26 mouse cellular contexts compared by ENCODE assay signal in the genomic region with DNA sequence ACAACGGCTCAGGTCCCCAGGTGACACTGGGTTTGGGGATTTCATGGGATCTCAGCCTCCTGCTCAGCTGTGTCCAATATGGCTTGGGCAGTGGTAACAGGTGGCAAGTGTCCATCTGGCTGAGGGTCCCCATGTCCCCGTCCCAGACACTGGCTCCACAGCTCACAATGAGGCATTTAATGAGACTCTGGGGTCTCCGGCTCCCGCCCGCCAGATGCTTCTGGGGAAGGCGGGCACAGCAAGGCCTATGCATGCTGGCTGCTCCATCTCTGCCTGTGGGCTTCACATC. TPM values are rescaled to one million over a fixed set of nuclear protein-coding genes. Genes with fewer than 3 reads are reported as not detected.
A peak's percentile ranks its signal among the peaks of the same experiment; 100 is the strongest.
DNase-seq lines count a peak whose midpoint lies in the region; ATAC-seq and TF ChIP-seq lines count a peak whose summit lies in the region.
"Had no signal": no experiment of that assay in that cellular context is flagged by ENCODE, and none has a peak within 500 bp of the region (broad histone marks: within the 10 kb centered on the region; RNA-seq: fewer than 3 reads in every experiment).

No protein-coding gene starts in this region.

- WGBS in hindbrain, embryonic 11.5 days = 74% methylated on average over 6 of the region's 6 CpGs
- WGBS in hindbrain, embryonic 10.5 days = 82% methylated on average over 6 of the region's 6 CpGs
- WGBS in liver, embryonic 15.5 days (ENCODE audit: insufficient replicate concordance) = 88% methylated on average over 6 of the region's 6 CpGs
- 89% methylated on average over 6 of the region's 6 CpGs for WGBS in liver, postnatal 0 days (ENCODE audit: insufficient replicate concordance)
- 88% methylated on average over 6 of the region's 6 CpGs for WGBS in bone marrow, adult 2 months
- WGBS in small intestine, adult 2 months = 90% methylated on average over 6 of the region's 6 CpGs

- no peak for TF ChIP-seq EP300 in liver, postnatal 0 days (IDR thresholded peaks at IDR 0.05; ENCODE audit: low read depth)

- H3K9ac ChIP-seq in hindbrain, embryonic 11.5 days (ENCODE audit: low read depth, low read length) = no peak overlapping the region
- no peak overlapping the region for H3K9ac ChIP-seq in liver, embryonic 15.5 days
- H3K9ac ChIP-seq in liver, postnatal 0 days (replicated peaks) = no peak overlapping the region
- H3K9ac ChIP-seq: embryonic facial prominence, embryonic 13.5 days; forebrain, postnatal 0 days; heart, embryonic 12.5 days; intestine, embryonic 15.5 days; lung, embryonic 14.5 days; neural tube, embryonic 13.5 days had no signal

- ATAC-seq in hindbrain, embryonic 11.5 days (ENCODE audit: low FRiP score) = no peak
- no peak for ATAC-seq in liver, embryonic 15.5 days (ENCODE audit: insufficient read depth)
- no peak for ATAC-seq in liver, postnatal 0 days
- ATAC-seq: CD4-positive, CD25-positive, alpha-beta regulatory T cell, adult 4 months; forebrain, postnatal 0 days; hindbrain, postnatal 0 days; intestine, embryonic 15.5 days had no signal

- H3K27ac ChIP-seq in hindbrain, embryonic 11.5 days (ENCODE audit: low read depth, low read length) = no peak overlapping the region
- no peak overlapping the region for H3K27ac ChIP-seq in hindbrain, embryonic 10.5 days
- H3K27ac ChIP-seq in liver, embryonic 15.5 days (replicated peaks) = peak overlapping the region; percentile 96
- H3K27ac ChIP-seq in liver, postnatal 0 days (ENCODE audit: low read depth) = no peak overlapping the region
- peak overlapping the region; percentile 30; the same call in 1 of the 2 replicates for H3K27ac ChIP-seq in bone marrow, adult 2 months (ENCODE audit: control insufficient read depth, insufficient read depth, low read depth, low read length, poor library complexity)
- H3K27ac ChIP-seq in small intestine, adult 2 months (ENCODE audit: insufficient read depth, low read depth, low read length) = peak overlapping the region; percentile 55; the same call in 1 of the 2 replicates
- H3K27ac ChIP-seq: embryonic facial prominence, embryonic 13.5 days; heart, adult 2 months; hindbrain, postnatal 0 days; intestine, embryonic 15.5 days; kidney, postnatal 0 days had no signal

- H3K36me3 ChIP-seq in hindbrain, embryonic 11.5 days (ENCODE audit: control insufficient read depth, insufficient read depth, low read length) = peaks cover 31% of the 10 kb centered on the region
- peaks cover 72% of the 10 kb centered on the region for H3K36me3 ChIP-seq in hindbrain, embryonic 10.5 days
- peaks cover 89% of the 10 kb centered on the region for H3K36me3 ChIP-seq in liver, embryonic 15.5 days (replicated peaks)
- H3K36me3 ChIP-seq in liver, postnatal 0 days (replicated peaks; ENCODE audit: insufficient read depth, low read length) = peaks cover 79% of the 10 kb centered on the region
- peaks cover 47% of the 10 kb centered on the region for H3K36me3 ChIP-seq in small intestine, adult 2 months (ENCODE audit: control insufficient read depth, insufficient read depth, low read length)

- DNase-seq in hindbrain, embryonic 11.5 days (ENCODE audit: low spot score) = peak; percentile 29
- no peak for DNase-seq in hindbrain, embryonic 10.5 days (ENCODE audit: low spot score)
- no peak for DNase-seq in liver, postnatal 0 days
- DNase-seq in testis, postnatal 14 days (ENCODE audit: low spot score) = no peak
- DNase-seq: adrenal gland, postnatal 25 days; cerebellum, adult 11 months; cerebellum, adult 9-11 months; forebrain, postnatal 0 days; heart, adult 2 months; heart, postnatal 4 days; kidney, adult 2 months; lung, embryonic 14.5 days; lung, postnatal 14 days; midbrain, embryonic 14.5 days; right cerebral cortex, postnatal 4 days had no signal

- no peak overlapping the region for H3K4me2 ChIP-seq in hindbrain, embryonic 11.5 days (replicated peaks; ENCODE audit: low read depth, low read length)
- no peak overlapping the region for H3K4me2 ChIP-seq in liver, embryonic 15.5 days
- no peak overlapping the region for H3K4me2 ChIP-seq in liver, postnatal 0 days (ENCODE audit: low read depth, low read length)
- H3K4me2 ChIP-seq: embryonic facial prominence, embryonic 13.5 days; heart, embryonic 12.5 days; intestine, embryonic 15.5 days; lung, embryonic 14.5 days; neural tube, embryonic 13.5 days had no signal

- H3K9me3 ChIP-seq in hindbrain, embryonic 11.5 days (ENCODE audit: control insufficient read depth, low read length) = no peaks in the 10 kb centered on the region
- H3K9me3 ChIP-seq in hindbrain, embryonic 10.5 days = no peaks in the 10 kb centered on the region
- no peaks in the 10 kb centered on the region for H3K9me3 ChIP-seq in liver, embryonic 15.5 days (replicated peaks)
- no peaks in the 10 kb centered on the region for H3K9me3 ChIP-seq in liver, postnatal 0 days (ENCODE audit: low read length)
- H3K9me3 ChIP-seq: embryonic facial prominence, embryonic 13.5 days; forebrain, embryonic 10.5 days; heart, embryonic 12.5 days; intestine, embryonic 15.5 days; neural tube, embryonic 13.5 days had no signal

- H3K4me3 ChIP-seq in hindbrain, embryonic 11.5 days (ENCODE audit: low read depth, low read length) = no peak overlapping the region
- no peak overlapping the region for H3K4me3 ChIP-seq in hindbrain, embryonic 10.5 days
- no peak overlapping the region for H3K4me3 ChIP-seq in liver, embryonic 15.5 days (replicated peaks)
- no peak overlapping the region for H3K4me3 ChIP-seq in liver, postnatal 0 days (ENCODE audit: low read depth, low read length)
- no peak overlapping the region for H3K4me3 ChIP-seq in bone marrow, adult 2 months (replicated peaks; ENCODE audit: control insufficient read depth, low read depth, low read length)
- H3K4me3 ChIP-seq in small intestine, adult 2 months (ENCODE audit: low read depth, low read length) = no peak overlapping the region
- H3K4me3 ChIP-seq: embryonic facial prominence, embryonic 13.5 days; forebrain, embryonic 10.5 days; heart, adult 2 months; heart, embryonic 12.5 days; intestine, embryonic 15.5 days; neural tube, embryonic 13.5 days had no signal

- TF ChIP-seq POLR2A in bone marrow, adult 2 months (IDR thresholded peaks at IDR 0.05; ENCODE audit: borderline replicate concordance, control insufficient read depth, low read depth, low read length) = no peak
- no peak for TF ChIP-seq POLR2A in small intestine, adult 2 months (IDR thresholded peaks at IDR 0.05; ENCODE audit: low read depth, low read length)

- H3K4me1 ChIP-seq in hindbrain, embryonic 11.5 days (replicated peaks; ENCODE audit: control insufficient read depth, insufficient read depth, low read length) = peaks cover 25% of the 10 kb centered on the region
- H3K4me1 ChIP-seq in hindbrain, embryonic 10.5 days (replicated peaks) = peaks cover 68% of the 10 kb centered on the region
- peaks cover 69% of the 10 kb centered on the region for H3K4me1 ChIP-seq in liver, embryonic 15.5 days (replicated peaks)
- peaks cover 37% of the 10 kb centered on the region for H3K4me1 ChIP-seq in liver, postnatal 0 days (ENCODE audit: insufficient read depth)
- peaks cover 4% of the 10 kb centered on the region; the same call in 1 of the 2 replicates for H3K4me1 ChIP-seq in bone marrow, adult 2 months (ENCODE audit: control insufficient read depth, insufficient read depth, low read length)
- peaks cover 46% of the 10 kb centered on the region for H3K4me1 ChIP-seq in small intestine, adult 2 months (ENCODE audit: control insufficient read depth, insufficient read depth, insufficient read length, low read length)

- no peak for TF ChIP-seq CTCF in liver, postnatal 0 days (IDR thresholded peaks at IDR 0.05; ENCODE audit: low read depth)
- TF ChIP-seq CTCF in bone marrow, adult 2 months (IDR thresholded peaks at IDR 0.05; ENCODE audit: control insufficient read depth, insufficient read depth, low read length) = no peak
- TF ChIP-seq CTCF in small intestine, adult 2 months (IDR thresholded peaks at IDR 0.05; ENCODE audit: extremely low read depth, insufficient read length, insufficient replicate concordance, low read depth, low read length) = no peak

- H3K27me3 ChIP-seq in hindbrain, embryonic 11.5 days (ENCODE audit: control insufficient read depth, insufficient read depth, low read length) = peaks cover 19% of the 10 kb centered on the region
- H3K27me3 ChIP-seq in hindbrain, embryonic 10.5 days (ENCODE audit: insufficient read depth, poor library complexity, severe bottlenecking) = peaks cover 33% of the 10 kb centered on the region
- H3K27me3 ChIP-seq in liver, embryonic 15.5 days = no peaks in the 10 kb centered on the region
- H3K27me3 ChIP-seq in liver, postnatal 0 days (ENCODE audit: insufficient read depth, low read length) = no peaks in the 10 kb centered on the region
- H3K27me3 ChIP-seq in small intestine, adult 2 months (ENCODE audit: control insufficient read depth, insufficient read depth, low read length) = no peaks in the 10 kb centered on the region

RNA-seq across cellular contexts. Expression of a gene that starts 1.5 kb away (rescaled TPM):
- 0.47 TPM in 1 of 2 replicates, not detected in the other for polyA plus RNA-seq in hindbrain, embryonic 11.5 days (2014; fragmentation: Nextera tagmentation; extraction: Ambion mirVana)
- 0.61 and 0.62 TPM in 2 replicates for polyA plus RNA-seq in hindbrain, embryonic 10.5 days (2016; fragmentation: Nextera tagmentation; extraction: Ambion mirVana)
- 2.3 and 2.9 TPM in 2 replicates for polyA plus RNA-seq in liver, embryonic 15.5 days (2015; fragmentation: Nextera tagmentation; extraction: Ambion mirVana)
- polyA plus RNA-seq in liver, postnatal 0 days (2015; fragmentation: Nextera tagmentation; extraction: Ambion mirVana) = 0.71 and 0.94 TPM in 2 replicates
- polyA plus RNA-seq in bone marrow, adult 2 months (2011; ENCODE audit: insufficient read depth, insufficient read length, low replicate concordance, missing spikeins) = 4.5 and 12.3 TPM in 2 replicates
- polyA plus RNA-seq in small intestine, adult 2 months (2012; rRNA removed) = 7.4 and 20.5 TPM in 2 replicates

RNA-seq across cellular contexts. Expression of a gene that starts 9.9 kb away (rescaled TPM):
- polyA plus RNA-seq in hindbrain, embryonic 11.5 days (2014; fragmentation: Nextera tagmentation; extraction: Ambion mirVana) = 3.9 and 4.6 TPM in 2 replicates
- 9.2 and 12.9 TPM in 2 replicates for polyA plus RNA-seq in hindbrain, embryonic 10.5 days (2016; fragmentation: Nextera tagmentation; extraction: Ambion mirVana)
- 15.0 and 16.5 TPM in 2 replicates for polyA plus RNA-seq in liver, embryonic 15.5 days (2015; fragmentation: Nextera tagmentation; extraction: Ambion mirVana)
- 6.8 and 7.9 TPM in 2 replicates for polyA plus RNA-seq in liver, postnatal 0 days (2015; fragmentation: Nextera tagmentation; extraction: Ambion mirVana)
- 11.0 and 14.3 TPM in 2 replicates for polyA plus RNA-seq in bone marrow, adult 2 months (2011; ENCODE audit: insufficient read depth, insufficient read length, low replicate concordance, missing spikeins)
- 14.6 and 22.7 TPM in 2 replicates for polyA plus RNA-seq in small intestine, adult 2 months (2012; rRNA removed)

RNA-seq across cellular contexts. Expression of a gene that starts 11.2 kb away (rescaled TPM):
- 83.0 and 92.1 TPM in 2 replicates for polyA plus RNA-seq in hindbrain, embryonic 11.5 days (2014; fragmentation: Nextera tagmentation; extraction: Ambion mirVana)
- polyA plus RNA-seq in hindbrain, embryonic 10.5 days (2016; fragmentation: Nextera tagmentation; extraction: Ambion mirVana) = 138 and 143 TPM in 2 replicates
- 127 and 147 TPM in 2 replicates for polyA plus RNA-seq in liver, embryonic 15.5 days (2015; fragmentation: Nextera tagmentation; extraction: Ambion mirVana)
- 69.7 and 74.6 TPM in 2 replicates for polyA plus RNA-seq in liver, postnatal 0 days (2015; fragmentation: Nextera tagmentation; extraction: Ambion mirVana)
- polyA plus RNA-seq in bone marrow, adult 2 months (2011; ENCODE audit: insufficient read depth, insufficient read length, low replicate concordance, missing spikeins) = 126 and 131 TPM in 2 replicates
- polyA plus RNA-seq in small intestine, adult 2 months (2012; rRNA removed) = 70.5 and 132 TPM in 2 replicates

RNA-seq across cellular contexts. Expression of a gene that starts 16.9 kb away (rescaled TPM):
- polyA plus RNA-seq in hindbrain, embryonic 11.5 days (2014; fragmentation: Nextera tagmentation; extraction: Ambion mirVana) = 90.2 and 100 TPM in 2 replicates
- polyA plus RNA-seq in hindbrain, embryonic 10.5 days (2016; fragmentation: Nextera tagmentation; extraction: Ambion mirVana) = 111 and 128 TPM in 2 replicates
- 22.3 and 22.6 TPM in 2 replicates for polyA plus RNA-seq in liver, embryonic 15.5 days (2015; fragmentation: Nextera tagmentation; extraction: Ambion mirVana)
- 26.4 and 27.1 TPM in 2 replicates for polyA plus RNA-seq in liver, postnatal 0 days (2015; fragmentation: Nextera tagmentation; extraction: Ambion mirVana)
- 56.9 and 60.7 TPM in 2 replicates for polyA plus RNA-seq in bone marrow, adult 2 months (2011; ENCODE audit: insufficient read depth, insufficient read length, low replicate concordance, missing spikeins)
- 86.8 and 196 TPM in 2 replicates for polyA plus RNA-seq in small intestine, adult 2 months (2012; rRNA removed)

RNA-seq across cellular contexts. Expression of a gene that starts 17.1 kb away (rescaled TPM):
- 44.8 and 52.6 TPM in 2 replicates for polyA plus RNA-seq in hindbrain, embryonic 11.5 days (2014; fragmentation: Nextera tagmentation; extraction: Ambion mirVana)
- polyA plus RNA-seq in hindbrain, embryonic 10.5 days (2016; fragmentation: Nextera tagmentation; extraction: Ambion mirVana) = 95.8 and 98.2 TPM in 2 replicates
- polyA plus RNA-seq in liver, embryonic 15.5 days (2015; fragmentation: Nextera tagmentation; extraction: Ambion mirVana) = 50.9 and 56.2 TPM in 2 replicates
- polyA plus RNA-seq in liver, postnatal 0 days (2015; fragmentation: Nextera tagmentation; extraction: Ambion mirVana) = 39.3 and 42.1 TPM in 2 replicates
- 14.6 and 23.0 TPM in 2 replicates for polyA plus RNA-seq in bone marrow, adult 2 months (2011; ENCODE audit: insufficient read depth, insufficient read length, low replicate concordance, missing spikeins)
- 86.8 and 113 TPM in 2 replicates for polyA plus RNA-seq in small intestine, adult 2 months (2012; rRNA removed)

Comparison
In these comparisons a context has a peak if more than half of its experiments do, and no peak if none do; other contexts are left out.
1. H3K27ac ChIP-seq: peak in liver, embryonic 15.5 days (single experiment), bone marrow, adult 2 months (single experiment) and small intestine, adult 2 months (single experiment); none in hindbrain, embryonic 11.5 days (single experiment), hindbrain, embryonic 10.5 days (single experiment) and liver, postnatal 0 days (single experiment).